Mouse (Mus musculus) small intestine, adult 2 months (tissue): Measurements from ENCODE around the gene Atg10. TPM values are rescaled to one million over a fixed set of nuclear protein-coding genes. Genes with fewer than 3 reads are reported as not detected.

Source experiments
- H3K27ac ChIP-seq: fragments of 200-500 bp; 2 replicates; pipeline ENCODE4 v1.5.1; 2012; ENCODE audit warnings: low read depth, low read length, control low read depth, inconsistent platforms; ENCODE audit not compliant: insufficient read depth
- H3K27me3 ChIP-seq: fragments of 200-500 bp; 2 replicates; pipeline ENCODE4 v1.6.1; 2012; ENCODE audit warnings: mild to moderate bottlenecking, moderate library complexity, low read length, inconsistent platforms; ENCODE audit not compliant: control insufficient read depth, insufficient read depth
- H3K36me3 ChIP-seq: fragments of 200-500 bp; 2 replicates; pipeline ENCODE4 v1.6.1; 2012; ENCODE audit warnings: mild to moderate bottlenecking, low read length, control low read depth, inconsistent platforms; ENCODE audit not compliant: control insufficient read depth, insufficient read depth
- H3K4me1 ChIP-seq: fragments of 200-500 bp; 2 replicates; pipeline ENCODE4 v1.6.1; 2012; ENCODE audit warnings: low read length, inconsistent platforms, mixed read lengths; ENCODE audit not compliant: control insufficient read depth, insufficient read depth, insufficient read length
- H3K4me3 ChIP-seq: fragments of 200-500 bp; 2 replicates; pipeline ENCODE4 v1.5.1; 2012; ENCODE audit warnings: low read depth, mild to moderate bottlenecking, control low read depth, inconsistent platforms, low read length, moderate library complexity
- CTCF ChIP-seq: fragments of 200-500 bp; IDR thresholded peaks from 2 replicates; pipeline ENCODE4 v1.5.1; 2012; ENCODE audit warnings: low read depth, mild to moderate bottlenecking, control low read depth, inconsistent platforms, low read length, moderate library complexity, mixed read lengths; ENCODE audit not compliant: insufficient replicate concordance, insufficient read length; ENCODE audit errors: extremely low read depth
- POLR2A ChIP-seq: fragments of 200-500 bp; IDR thresholded peaks from 2 replicates; pipeline ENCODE4 v1.6.1; 2012; ENCODE audit warnings: low read depth, mild to moderate bottlenecking, control low read depth, inconsistent platforms, low read length, moderate library complexity
- WGBS: fragments of 180-500 bp; shearing (Covaris S2); methylation state at CpG from one replicate; pipeline ENCODE4 v1.1.7; 2018; 5-methylcytosine and 5-hydroxymethylcytosine counted together
- polyA plus RNA-seq: library from polyadenylated mRNA; depleted of rRNA; stranded (reverse); fragments of >200 nt; gene quantifications from 2 replicates; pipeline ENCODE4 v1.2.3, GENCODE M21; 2012

The Atg10 gene
- polyA plus RNA-seq, 1 experiment, result 0.16 TPM

- TF ChIP-seq POLR2A, result no peak
- TF ChIP-seq CTCF, result no peak
- Histone ChIP-seq H3K27ac (no peak overlapping the region), H3K4me3 (no peak overlapping the region), H3K4me1 (no peaks in the 10 kb centered on the region), H3K36me3 (no peaks in the 10 kb centered on the region), H3K27me3 (no peaks in the 10 kb centered on the region)
- 81% methylated on average over 2 of the region's 2 CpGs for whole genome bisulfite sequencing
Observed at GRCm38 (mm10) chr13:91031836-91032235, 191.9 kb downstream of the Atg10 start.

GRCm38 (mm10) chr13:91023447-91023846 is 200.3 kb downstream of the Atg10 start:
- Histone ChIP-seq H3K4me1 (no peaks in the 10 kb centered on the region), H3K27me3 (no peaks in the 10 kb centered on the region), H3K27ac (no peak overlapping the region), H3K4me3 (no peak overlapping the region), H3K36me3 (no peaks in the 10 kb centered on the region)
- 84% methylated on average over 9 of the region's 9 CpGs for WGBS
- no peak for TF ChIP-seq POLR2A
- TF ChIP-seq CTCF, result no peak

GRCm38 (mm10) chr13:91011851-91012250 is 211.9 kb downstream of the Atg10 start:
- Histone ChIP-seq H3K4me1 (no peaks in the 10 kb centered on the region), H3K36me3 (no peaks in the 10 kb centered on the region), H3K27ac (no peak overlapping the region), H3K27me3 (no peaks in the 10 kb centered on the region), H3K4me3 (no peak overlapping the region)
- TF ChIP-seq POLR2A (no peak), CTCF (no peak)
- 79% methylated on average over 3 of the region's 3 CpGs for WGBS

GRCm38 (mm10) chr13:90995034-90995629 is 228.6 kb downstream of the Atg10 start:
- Histone ChIP-seq H3K36me3 (no peaks in the 10 kb centered on the region), H3K4me3 (no peak overlapping the region), H3K27ac (no peak overlapping the region), H3K4me1 (no peaks in the 10 kb centered on the region), H3K27me3 (no peaks in the 10 kb centered on the region)
- no peak for TF ChIP-seq POLR2A
- TF ChIP-seq CTCF, result no peak
- 27% methylated on average over 2 of the region's 2 CpGs for WGBS

GRCm38 (mm10) chr13:90993602-90994001 is 230.2 kb downstream of the Atg10 start:
- Histone ChIP-seq H3K4me3 (no peak overlapping the region), H3K4me1 (no peaks in the 10 kb centered on the region), H3K36me3 (no peaks in the 10 kb centered on the region), H3K27me3 (no peaks in the 10 kb centered on the region), H3K27ac (no peak overlapping the region)
- WGBS, result 88% methylated on average over 13 of the region's 13 CpGs
- TF ChIP-seq CTCF, result no peak
- no peak for TF ChIP-seq POLR2A

GRCm38 (mm10) chr13:90992948-90993347 is 230.8 kb downstream of the Atg10 start:
- H3K27ac ChIP-seq, result no peak overlapping the region
- H3K36me3 ChIP-seq, result no peaks in the 10 kb centered on the region
- WGBS, result 87% methylated on average over 5 of the region's 5 CpGs
- no peaks in the 10 kb centered on the region for H3K27me3 ChIP-seq
- H3K4me1 ChIP-seq, result no peaks in the 10 kb centered on the region
- H3K4me3 ChIP-seq, result no peak overlapping the region
- no peak for TF ChIP-seq CTCF
- TF ChIP-seq POLR2A, result no peak

GRCm38 (mm10) chr13:90988226-90988625 is 235.5 kb downstream of the Atg10 start:
- 82% methylated on average over 3 of the region's 3 CpGs for WGBS
- Histone ChIP-seq H3K27ac (no peak overlapping the region), H3K36me3 (no peaks in the 10 kb centered on the region), H3K27me3 (no peaks in the 10 kb centered on the region), H3K4me3 (no peak overlapping the region), H3K4me1 (no peaks in the 10 kb centered on the region)
- TF ChIP-seq CTCF, result no peak
- no peak for TF ChIP-seq POLR2A
